Mouse (Mus musculus): ENCODE measurements around the gene Gcc2.
"Not testable (repeated sequence)": the region's sequence is repeated elsewhere in the genome, so short reads cannot be mapped to it uniquely, and the experiment has no call there.

The Gcc2 gene

DNA sequence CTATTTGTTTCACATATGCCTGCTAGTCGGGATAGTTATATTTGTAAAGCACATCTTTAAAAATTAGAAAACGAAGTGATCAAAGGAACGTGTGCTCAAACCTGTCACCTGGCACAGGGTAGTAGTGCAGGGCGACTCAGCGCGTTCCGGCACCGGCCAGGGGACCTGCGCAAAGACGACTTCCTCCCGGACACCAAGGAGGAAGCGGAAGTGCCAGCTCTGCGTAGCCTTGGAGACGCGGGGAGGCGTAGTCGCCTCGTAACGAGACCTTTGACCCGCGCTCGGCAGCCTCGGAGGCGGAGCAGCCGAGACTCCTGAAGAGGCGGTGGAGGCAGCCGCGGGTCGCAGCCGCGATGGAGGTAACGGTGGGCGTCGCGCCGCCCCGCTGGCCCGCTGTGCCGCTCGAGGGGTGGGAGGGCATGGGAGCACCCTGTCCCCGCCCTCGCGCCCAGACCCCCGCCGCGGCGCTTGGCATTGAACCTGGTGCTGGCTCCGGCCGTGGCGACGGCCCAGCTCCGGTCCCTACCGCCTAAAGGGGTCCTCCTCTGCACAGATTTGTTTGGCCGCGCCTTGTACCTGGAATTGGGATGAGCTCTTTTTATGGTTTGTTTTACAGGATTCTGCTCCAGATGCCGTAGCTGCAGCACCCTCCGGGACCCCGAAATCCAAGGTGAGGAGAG lies at the start of gene Gcc2:
Gcc2 (plus strand) TSS at position 285 of the 680 bp plus-strand sequence.
- DNase-seq: peak; percentile 88 to 94

DNA sequence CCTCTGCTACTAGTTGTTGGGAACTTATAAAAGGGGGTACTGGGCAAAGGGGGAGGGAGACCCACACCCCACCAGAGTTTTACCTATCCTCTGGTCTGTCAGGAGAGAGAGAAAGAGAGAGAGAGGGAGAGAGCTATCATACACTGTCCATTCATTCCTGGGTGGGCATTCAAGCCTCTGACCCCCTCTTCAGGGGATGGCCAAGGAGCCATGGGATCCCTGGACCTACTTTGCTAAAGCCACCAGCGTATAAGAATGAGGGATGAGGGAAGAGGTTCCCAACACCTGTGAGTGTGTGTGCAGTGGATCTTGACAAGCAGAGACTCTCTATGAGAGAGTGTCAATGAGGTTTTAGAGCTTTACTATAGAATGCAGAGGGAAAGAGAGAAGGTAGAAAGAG lies 49.3 kb upstream of the Gcc2 start:
- no peak for DNase-seq

GRCm38 (mm10) chr10:58206639-58207404 lies 48.5 kb upstream of the Gcc2 start:
- DNase-seq: no peak

- no peak for DNase-seq
Measured at GRCm38 (mm10) chr10:58209710-58210467, 45.4 kb upstream of the Gcc2 start.

GRCm38 (mm10) chr10:58210514-58210913 lies 44.8 kb upstream of the Gcc2 start:
- no peak for DNase-seq

GRCm38 (mm10) chr10:58211213-58211612 lies 44.1 kb upstream of the Gcc2 start:
- no peak for DNase-seq

GRCm38 (mm10) chr10:58212230-58212629 lies 43.1 kb upstream of the Gcc2 start:
- DNase-seq: no peak

GRCm38 (mm10) chr10:58214497-58214896 lies 40.8 kb upstream of the Gcc2 start:
- DNase-seq: no peak

- no peak for DNase-seq
Measured at GRCm38 (mm10) chr10:58214934-58215333, 40.4 kb upstream of the Gcc2 start.

GRCm38 (mm10) chr10:58215353-58215752 lies 39.9 kb upstream of the Gcc2 start:
- DNase-seq: no peak

DNA sequence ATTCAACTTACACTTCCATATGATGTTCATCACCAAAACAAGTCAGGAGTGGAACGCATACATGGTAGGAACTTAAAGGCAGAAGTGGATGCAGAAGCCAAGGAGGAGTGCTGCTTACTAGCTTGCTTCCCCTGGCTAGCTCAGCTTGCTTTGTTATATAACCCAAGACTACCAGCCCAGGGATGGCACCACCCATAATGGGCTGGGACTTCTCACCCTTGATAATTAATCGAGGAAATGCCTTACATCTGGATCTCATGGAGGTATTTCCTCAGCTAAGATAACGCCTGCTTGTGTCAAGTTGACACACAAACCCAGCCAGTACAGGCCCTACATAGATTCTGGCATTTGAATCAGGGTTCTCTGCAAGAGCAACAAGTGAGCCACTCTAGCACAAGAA lies 37.9 kb upstream of the Gcc2 start:
- DNase-seq: no peak

DNA sequence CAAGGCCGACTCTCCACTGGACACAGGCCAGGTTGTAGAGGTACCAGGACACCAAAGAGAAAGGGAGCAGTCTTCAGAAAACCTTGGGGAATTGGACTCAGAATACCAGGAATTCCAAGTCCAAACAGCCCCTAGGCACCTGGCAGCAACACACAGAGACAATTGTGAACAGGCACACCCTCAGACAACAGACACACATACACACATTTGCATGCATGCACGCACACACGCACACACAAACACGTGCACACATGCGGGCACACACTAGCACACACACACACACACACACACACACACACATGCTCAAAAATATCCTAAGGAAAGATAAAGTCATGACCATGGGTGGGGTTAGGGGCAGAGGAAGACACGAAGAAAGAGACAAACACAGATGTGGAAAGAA lies 34.6 kb upstream of the Gcc2 start:
- no peak for DNase-seq

DNA sequence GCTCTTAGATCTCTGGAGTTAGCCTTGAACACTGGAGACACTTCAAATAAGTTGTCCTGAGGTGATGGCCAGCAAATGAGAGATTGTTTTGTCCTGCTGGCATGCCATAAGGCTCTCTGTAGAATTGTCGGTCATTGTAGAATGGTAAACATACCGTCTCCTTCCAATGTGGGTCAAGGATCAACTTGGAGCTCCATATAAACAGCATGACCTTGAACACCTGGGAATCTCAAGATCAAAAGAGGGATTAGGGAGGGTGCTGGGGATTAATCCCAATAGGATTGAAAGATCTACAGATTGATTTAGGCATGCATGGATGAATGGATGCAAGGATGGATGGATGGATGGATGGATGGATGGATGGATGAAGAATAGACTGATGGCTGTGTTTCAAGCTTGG lies 33.7 kb upstream of the Gcc2 start:
- not testable (repeated sequence) for DNase-seq

GRCm38 (mm10) chr10:58223161-58223560 lies 32.1 kb upstream of the Gcc2 start:
- not testable (repeated sequence) for DNase-seq

- peak; percentile 59 to 67 for DNase-seq
Measured at GRCm38 (mm10) chr10:58223972-58224805, 31.1 kb upstream of the Gcc2 start.

DNA sequence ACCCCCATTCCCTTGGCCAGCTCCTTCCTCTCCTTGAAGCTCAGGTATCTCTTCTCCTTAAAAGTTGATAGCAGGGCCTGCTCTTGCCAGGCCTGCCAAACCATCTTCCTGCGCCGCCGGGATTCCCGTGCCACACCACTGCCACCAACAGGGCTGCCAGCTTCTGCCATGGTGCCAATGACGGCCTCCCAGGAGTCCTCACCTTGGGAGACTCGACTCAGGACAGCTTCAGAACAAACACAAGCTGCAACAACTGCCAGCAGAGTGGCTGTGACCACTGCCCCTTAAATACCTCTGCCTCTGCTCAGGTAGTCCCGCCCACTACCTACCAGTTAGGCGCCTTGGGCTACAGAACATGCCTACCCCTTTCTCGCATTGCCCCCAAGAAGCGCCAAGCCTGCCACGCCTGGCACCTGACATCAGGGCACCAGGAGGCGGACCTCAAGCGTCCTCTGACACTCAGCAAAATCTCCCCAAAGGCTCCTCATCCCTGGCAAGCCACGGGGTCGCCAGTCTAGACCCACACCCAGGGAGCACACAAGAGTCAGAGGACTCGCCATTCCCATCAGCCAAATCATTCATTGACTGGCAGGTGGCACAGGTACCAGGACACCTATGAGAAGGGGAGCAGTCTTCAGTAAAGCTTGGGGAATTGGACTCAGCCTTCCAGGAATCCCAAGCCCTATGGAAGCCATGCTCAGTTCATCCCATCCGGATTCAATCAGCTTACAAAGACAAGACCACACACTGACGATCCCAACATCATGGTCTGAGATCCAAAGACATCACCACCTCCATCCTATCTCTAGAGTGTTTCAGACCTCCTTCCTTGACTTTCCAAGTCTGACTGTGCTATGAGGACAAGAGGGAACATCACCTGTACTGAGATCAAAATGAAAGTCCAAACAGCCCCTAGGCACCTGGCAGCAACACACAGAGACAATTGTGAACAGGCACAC lies 30.2 kb upstream of the Gcc2 start, which contains the start of gene AW822073:
AW822073 (minus strand) TSS at position 104 of the 959 bp plus-strand sequence.
- DNase-seq: peak in 1 of 2 experiments; percentile 43

DNA sequence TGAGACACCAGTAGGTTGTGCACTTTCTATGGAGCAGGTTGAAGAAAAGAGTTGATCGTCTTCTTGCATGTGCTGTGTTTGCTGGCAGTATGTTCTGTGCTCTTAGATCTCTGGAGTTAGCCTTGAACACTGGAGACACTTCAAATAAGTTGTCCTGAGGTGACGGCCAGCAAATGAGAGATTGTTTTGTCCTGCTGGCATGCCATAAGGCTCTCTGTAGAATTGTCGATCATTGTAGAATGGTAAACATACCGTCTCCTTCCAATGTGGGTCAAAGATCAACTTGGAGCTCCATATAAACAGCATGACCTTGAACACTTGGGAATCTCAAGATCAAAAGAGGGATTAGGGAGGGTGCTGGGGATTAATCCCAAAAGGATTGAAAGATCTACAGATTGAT lies 28.9 kb upstream of the Gcc2 start:
- not testable (repeated sequence) for DNase-seq

DNA sequence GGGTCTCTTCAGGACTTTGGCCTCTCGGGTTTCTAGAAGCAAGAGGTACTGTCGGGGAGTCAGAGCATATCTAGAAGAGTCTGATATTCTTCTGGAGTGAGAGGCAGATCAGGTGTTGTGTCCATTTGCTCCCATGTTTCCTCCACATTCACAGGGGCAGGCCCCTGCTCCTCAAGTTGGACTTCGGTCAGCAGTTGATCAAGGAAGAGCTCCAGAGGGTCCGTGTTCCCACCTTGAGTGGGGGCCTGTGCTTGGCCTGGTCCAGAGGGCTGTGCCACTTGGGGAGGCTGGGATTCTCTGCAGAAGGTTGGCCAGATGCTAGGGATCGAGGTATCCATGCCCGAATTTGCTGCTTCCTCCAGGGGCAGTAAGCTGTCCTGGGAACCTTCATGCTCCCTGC lies 27.5 kb upstream of the Gcc2 start:
- DNase-seq: peak in 1 of 2 experiments; percentile 41

GRCm38 (mm10) chr10:58230021-58230420 lies 25.3 kb upstream of the Gcc2 start:
- DNase-seq: not testable (repeated sequence)

- peak in 1 of 2 experiments; percentile 41 for DNase-seq
Measured at GRCm38 (mm10) chr10:58231088-58231487, 24.2 kb upstream of the Gcc2 start.

All from thymus, postnatal 36 days (tissue).